Mouse (Mus musculus) forebrain, embryonic 12.5 days (tissue): Measurements from ENCODE around the gene Birc3. TPM values are rescaled to one million over a fixed set of nuclear protein-coding genes. Genes with fewer than 3 reads are reported as not detected.
A peak's percentile ranks its signal among the peaks of the same experiment; 100 is the strongest.
"Not testable (repeated sequence)": the region's sequence is repeated elsewhere in the genome, so short reads cannot be mapped to it uniquely, and the experiment has no call there.

Experiments
- ATAC-seq: fragments of 200-750 bp; cut with Nextera tagmentation; 2 replicates; pipeline ENCODE4 v1.8.0; 2017; ENCODE audit warnings: moderate TSS enrichment; ENCODE audit not compliant: low FRiP score
- H3K27ac ChIP-seq: fragments of 300-500 bp; sonication (generic); 2 replicates; pipeline ENCODE4 v1.5.1; 2016; ENCODE audit warnings: mild to moderate bottlenecking
- H3K27me3 ChIP-seq: fragments of 300-500 bp; sonication (generic); 2 replicates; pipeline ENCODE4 v1.6.1; 2016; ENCODE audit warnings: mild to moderate bottlenecking
- H3K36me3 ChIP-seq: fragments of 300-500 bp; sonication (generic); replicated peaks from 2 replicates; pipeline ENCODE4 v1.6.1; 2016; ENCODE audit warnings: mild to moderate bottlenecking
- H3K4me1 ChIP-seq: fragments of 300-500 bp; sonication (generic); 2 replicates; pipeline ENCODE4 v1.6.1; 2016
- H3K4me2 ChIP-seq: fragments of 300-500 bp; sonication (generic); 2 replicates; pipeline ENCODE4 v1.6.1; 2016; ENCODE audit warnings: mild to moderate bottlenecking, moderate library complexity
- H3K4me3 ChIP-seq: fragments of 300-500 bp; sonication (generic); replicated peaks from 2 replicates; pipeline ENCODE4 v1.5.1; 2016; ENCODE audit warnings: mild to moderate bottlenecking
- H3K9ac ChIP-seq: fragments of 300-500 bp; sonication (generic); 2 replicates; pipeline ENCODE4 v1.6.1; 2016; ENCODE audit warnings: mild to moderate bottlenecking
- H3K9me3 ChIP-seq: fragments of 300-500 bp; sonication (generic); 2 replicates; pipeline ENCODE4 v1.6.1; 2016
- WGBS: fragments of 180-500 bp; shearing (Covaris S2); methylation state at CpG from one replicate; pipeline ENCODE4 v1.1.7; 2016; 5-methylcytosine and 5-hydroxymethylcytosine counted together
- polyA plus RNA-seq: library from polyadenylated mRNA; unstranded; fragments of >200 nt; fragmentation: Nextera tagmentation; extraction: Ambion mirVana; gene quantifications from 2 replicates; pipeline ENCODE4 v1.2.1, GENCODE M21; 2016

Birc3 gene
- polyA plus RNA-seq, 1 experiment from 2014 or later: 3.7 TPM

DNA sequence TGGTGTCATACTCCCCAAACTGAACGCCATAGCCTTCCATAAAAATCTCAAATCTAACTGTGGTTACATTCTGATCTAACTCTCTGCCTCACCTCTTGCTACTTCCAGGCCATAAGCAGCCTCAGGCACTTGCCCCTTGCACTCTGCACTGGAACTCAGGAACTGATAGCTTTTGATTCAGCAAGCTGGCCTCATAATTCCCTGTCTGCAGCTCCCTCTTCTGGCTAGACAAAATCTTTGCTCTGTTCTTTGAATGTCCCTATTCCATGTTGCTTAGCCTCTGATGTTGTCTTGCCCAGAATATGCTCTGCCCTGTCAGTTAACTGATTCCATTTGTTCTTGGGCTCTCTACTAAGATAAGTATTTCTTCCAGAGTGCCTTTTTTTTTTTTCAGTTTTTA is 17.6 kb downstream of the Birc3 start:
- Histone ChIP-seq H3K9ac (no peak overlapping the region), H3K9me3 (no peaks in the 10 kb centered on the region), H3K27me3 (no peaks in the 10 kb centered on the region), H3K27ac (no peak overlapping the region), H3K4me3 (no peak overlapping the region), H3K36me3 (no peaks in the 10 kb centered on the region), H3K4me2 (no peak overlapping the region), H3K4me1 (no peaks in the 10 kb centered on the region)
- 65% methylated on average over 1 of the region's 1 CpGs for WGBS
- no peak for ATAC-seq

- WGBS: 74% methylated on average over 14 of the region's 14 CpGs
- not testable (repeated sequence) for H3K27ac ChIP-seq, H3K9me3 ChIP-seq, H3K36me3 ChIP-seq, ATAC-seq, H3K27me3 ChIP-seq, H3K4me3 ChIP-seq, H3K4me2 ChIP-seq, H3K4me1 ChIP-seq, H3K9ac ChIP-seq
Observed at GRCm38 (mm10) chr9:7854196-7854595, 18.8 kb downstream of the Birc3 start.

GRCm38 (mm10) chr9:7852346-7853230 is 20.4 kb downstream of the Birc3 start:
- Histone ChIP-seq H3K27ac (no peak overlapping the region), H3K4me1 (no peaks in the 10 kb centered on the region), H3K36me3 (no peaks in the 10 kb centered on the region), H3K9ac (no peak overlapping the region), H3K27me3 (no peaks in the 10 kb centered on the region), H3K4me2 (no peak overlapping the region), H3K4me3 (no peak overlapping the region), H3K9me3 (no peaks in the 10 kb centered on the region)
- WGBS: 80% methylated on average over 4 of the region's 4 CpGs
- no peak for ATAC-seq

DNA sequence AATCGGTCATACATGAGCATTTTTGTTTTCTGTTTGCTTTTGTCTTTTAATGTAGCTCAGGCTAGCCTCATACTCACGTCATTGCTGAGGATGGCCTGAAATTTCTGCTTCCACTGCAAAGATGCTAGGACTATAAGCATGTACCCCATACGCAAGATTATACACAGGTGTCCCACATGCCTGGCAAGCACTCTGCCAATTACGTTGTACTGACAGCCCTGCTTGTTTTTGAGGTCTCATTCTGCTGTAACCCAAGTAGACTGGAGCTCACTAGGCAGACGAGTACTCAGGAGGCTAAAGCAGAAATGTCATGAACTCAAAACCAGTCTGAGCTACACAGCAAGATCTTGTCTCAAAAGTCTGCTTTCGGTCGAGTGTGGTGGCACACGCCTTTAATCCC is 21.1 kb downstream of the Birc3 start:
- Histone ChIP-seq H3K4me2 (no peak overlapping the region), H3K9ac (no peak overlapping the region), H3K4me1 (no peaks in the 10 kb centered on the region), H3K27me3 (no peaks in the 10 kb centered on the region), H3K9me3 (no peaks in the 10 kb centered on the region), H3K36me3 (no peaks in the 10 kb centered on the region), H3K27ac (no peak overlapping the region), H3K4me3 (no peak overlapping the region)
- WGBS: 91% methylated on average over 8 of the region's 8 CpGs
- no peak for ATAC-seq

GRCm38 (mm10) chr9:7848191-7848590 is 24.8 kb downstream of the Birc3 start:
- ATAC-seq: no peak
- no peak overlapping the region for H3K27ac ChIP-seq
- WGBS: 94% methylated on average over 16 of the region's 18 CpGs

DNA sequence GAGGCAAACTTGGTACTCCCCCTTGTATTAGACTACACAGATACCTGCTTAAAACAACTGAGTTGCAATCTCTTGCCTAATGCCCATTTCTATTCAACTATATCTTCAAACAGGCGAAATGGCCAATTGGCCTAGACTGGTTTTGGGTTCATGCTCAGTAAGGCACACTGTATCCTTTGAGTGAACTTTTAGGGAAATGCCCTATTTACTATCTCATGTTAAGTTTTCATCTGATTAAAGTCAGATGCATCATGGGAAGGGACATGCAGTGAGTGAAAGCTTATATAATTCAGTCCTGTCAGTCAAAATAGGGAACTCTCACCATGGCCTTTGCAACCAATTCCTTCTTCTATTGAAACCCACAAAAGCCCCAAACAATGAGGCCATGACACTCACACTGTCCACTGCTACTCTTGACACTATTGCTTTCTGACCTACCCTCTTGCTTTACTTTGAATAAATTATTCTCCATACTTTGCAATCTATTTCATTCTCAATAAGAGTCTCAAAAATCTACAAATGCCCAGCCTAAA is 26.3 kb downstream of the Birc3 start:
- no peak for ATAC-seq
- Histone ChIP-seq H3K9me3 (no peaks in the 10 kb centered on the region), H3K9ac (no peak overlapping the region), H3K4me2 (no peak overlapping the region), H3K27me3 (no peaks in the 10 kb centered on the region), H3K4me3 (no peak overlapping the region), H3K27ac (no peak overlapping the region), H3K4me1 (no peaks in the 10 kb centered on the region), H3K36me3 (no peaks in the 10 kb centered on the region)
- WGBS: 93% methylated on average over 1 of the region's 1 CpGs

More at GRCm38 (mm10) chr9:7848191-7848590, 24.8 kb downstream of the Birc3 start:
- Histone ChIP-seq H3K36me3 (no peaks in the 10 kb centered on the region), H3K9me3 (no peaks in the 10 kb centered on the region), H3K27me3 (no peaks in the 10 kb centered on the region), H3K4me2 (no peak overlapping the region), H3K4me1 (no peaks in the 10 kb centered on the region), H3K9ac (no peak overlapping the region), H3K4me3 (no peak overlapping the region)

DNA sequence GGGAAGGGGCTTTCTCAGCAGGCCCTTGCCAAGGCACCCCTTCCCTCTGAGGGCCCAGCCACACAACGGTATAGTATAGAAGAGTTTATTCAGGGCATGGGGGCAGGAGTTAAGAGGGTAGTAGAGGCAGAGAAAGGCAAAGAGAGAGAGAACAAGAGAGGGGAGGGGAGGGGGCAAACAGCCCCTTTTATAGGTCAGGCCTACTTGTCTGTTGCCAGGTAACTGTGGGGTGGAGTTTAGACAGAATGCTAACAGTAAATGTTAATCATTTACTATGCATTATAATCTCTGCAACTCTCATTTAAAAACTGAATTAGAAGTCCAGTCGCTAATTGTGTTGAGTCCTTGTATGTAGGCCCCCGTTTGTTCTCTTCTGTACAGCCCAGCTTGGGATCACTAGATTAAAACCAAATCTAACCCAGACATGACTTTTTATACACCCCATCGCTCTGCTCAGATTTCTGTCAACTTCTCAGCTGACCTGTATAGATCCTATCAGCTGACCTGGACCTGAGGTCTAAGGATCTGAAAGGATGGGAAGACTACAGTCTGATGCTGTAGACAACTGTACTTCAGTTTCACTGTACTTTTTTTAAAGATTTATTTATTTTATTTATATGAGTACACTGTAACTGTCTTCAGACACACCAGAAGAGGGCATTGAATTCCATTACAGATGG is 27.6 kb downstream of the Birc3 start:
- no peak overlapping the region for H3K27ac ChIP-seq
- no peak for ATAC-seq
- H3K9ac ChIP-seq: no peak overlapping the region
- H3K4me2 ChIP-seq: no peak overlapping the region
- H3K4me3 ChIP-seq: no peak overlapping the region
- H3K4me1 ChIP-seq: no peaks in the 10 kb centered on the region
- no peaks in the 10 kb centered on the region for H3K36me3 ChIP-seq
- WGBS: 78% methylated on average over 4 of the region's 4 CpGs
- no peaks in the 10 kb centered on the region for H3K27me3 ChIP-seq
- no peaks in the 10 kb centered on the region for H3K9me3 ChIP-seq

GRCm38 (mm10) chr9:7841221-7841620 is 31.8 kb downstream of the Birc3 start:
- no peak overlapping the region for H3K4me2 ChIP-seq
- no peak overlapping the region for H3K4me3 ChIP-seq
- H3K27me3 ChIP-seq: no peaks in the 10 kb centered on the region
- H3K4me1 ChIP-seq: peaks cover 4% of the 10 kb centered on the region; the same call in 1 of the 2 replicates
- H3K36me3 ChIP-seq: no peaks in the 10 kb centered on the region
- no peak for ATAC-seq
- no peak overlapping the region for H3K27ac ChIP-seq
- no peaks in the 10 kb centered on the region for H3K9me3 ChIP-seq
- WGBS: 76% methylated on average over 6 of the region's 6 CpGs
- no peak overlapping the region for H3K9ac ChIP-seq

GRCm38 (mm10) chr9:7837806-7838440 is 35.1 kb downstream of the Birc3 start:
- H3K9ac ChIP-seq: peak overlapping the region; percentile 81
- H3K4me3 ChIP-seq: peak overlapping the region; percentile 60
- H3K4me1 ChIP-seq: peaks cover 17% of the 10 kb centered on the region
- peak overlapping the region; percentile 67 for H3K4me2 ChIP-seq
- H3K27ac ChIP-seq: peak overlapping the region; percentile 99
- peaks cover 14% of the 10 kb centered on the region for H3K36me3 ChIP-seq
- no peaks in the 10 kb centered on the region for H3K9me3 ChIP-seq
- WGBS: 22% methylated on average over 14 of the region's 14 CpGs
- H3K27me3 ChIP-seq: no peaks in the 10 kb centered on the region
- peak; percentile 9 for ATAC-seq

GRCm38 (mm10) chr9:7836905-7837805 is 35.8 kb downstream of the Birc3 start, which contains the start of gene Birc2:
Gene Birc2 (minus strand): TSS chr9:7837064.
- Histone ChIP-seq H3K4me2 (peak within 1 kb of the TSS; percentile 67), H3K4me3 (peak within 1 kb of the TSS; percentile 60), H3K27ac (peak within 1 kb of the TSS; percentile 99), H3K27me3 (no peaks in the 10 kb centered on the region), H3K9ac (peak within 1 kb of the TSS; percentile 81), H3K36me3 (peaks cover 14% of the 10 kb centered on the region), H3K9me3 (no peaks in the 10 kb centered on the region), H3K4me1 (peaks cover 19% of the 10 kb centered on the region)
- WGBS: under 1% methylated on average over 68 of the region's 68 CpGs
- ATAC-seq: peak; percentile 97

GRCm38 (mm10) chr9:7836331-7836730 is 36.7 kb downstream of the Birc3 start:
- Histone ChIP-seq H3K4me1 (peaks cover 19% of the 10 kb centered on the region), H3K9me3 (no peaks in the 10 kb centered on the region), H3K4me2 (peak overlapping the region; percentile 67), H3K9ac (peak overlapping the region; percentile 81), H3K4me3 (peak overlapping the region; percentile 60), H3K27me3 (no peaks in the 10 kb centered on the region), H3K36me3 (peaks cover 14% of the 10 kb centered on the region), H3K27ac (peak overlapping the region; percentile 99)
- peak; percentile 49 for ATAC-seq
- WGBS: 0% methylated on average over 16 of the region's 16 CpGs
